Mouse (Mus musculus): Measurements from ENCODE around the gene Dnttip1.

GRCm38 (mm10) chr2:164791841-164792261, 46.1 kb downstream of the Dnttip1 start:
- TF ChIP-seq CTCF (IDR thresholded peaks at IDR 0.05; ENCODE audit: low read depth), result 0 out of 2 replicates have a peak, but pooled peaks have one; percentile 3
- TF ChIP-seq EP300 (IDR thresholded peaks at IDR 0.05; ENCODE audit: low read depth), result no peak

Data from liver, embryonic 14.5 days (tissue).